Mouse (Mus musculus): ENCODE results near the gene Gm7347. TPM values are rescaled to one million over a fixed set of nuclear protein-coding genes. Genes with fewer than 3 reads are reported as not detected.
"Not testable (repeated sequence)": the region's sequence is repeated elsewhere in the genome, so short reads cannot be mapped to it uniquely, and the experiment has no call there.

Gm7347 gene
- polyA plus RNA-seq, 1 experiment from 2014 or later = not detected

DNA sequence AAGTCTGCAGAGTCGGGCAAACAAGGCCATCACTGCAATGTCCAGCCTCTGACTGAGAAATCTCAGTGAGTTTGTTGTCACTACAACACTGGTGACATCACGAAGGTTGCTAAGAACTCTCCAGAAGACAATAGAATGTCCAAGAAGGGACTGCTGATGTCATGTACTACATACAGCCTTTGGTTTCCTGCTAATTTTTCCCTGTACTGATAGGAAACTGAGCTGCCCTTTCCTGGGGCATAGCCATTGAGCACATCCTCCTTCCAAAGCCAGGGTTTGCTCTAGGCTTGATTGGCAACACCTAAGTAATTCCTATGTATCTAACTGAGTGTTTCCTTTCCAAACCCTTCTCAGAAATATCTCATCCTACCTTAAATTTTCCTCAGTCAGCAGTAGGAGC lies 53.7 kb downstream of the Gm7347 start, which contains the start of gene Gm1979:
TSS of gene Gm1979 (minus strand) at position 101 of the 400 bp plus-strand sequence.
- H3K4me2 ChIP-seq (replicated peaks; ENCODE audit: low read depth); H3K27me3 ChIP-seq (ENCODE audit: control insufficient read depth, insufficient read depth, low read length); H3K4me1 ChIP-seq (replicated peaks; ENCODE audit: control insufficient read depth, insufficient read depth); ATAC-seq (ENCODE audit: low FRiP score, low TSS enrichment); H3K9me3 ChIP-seq (ENCODE audit: control insufficient read depth, low read length); H3K27ac ChIP-seq (replicated peaks); H3K9ac ChIP-seq (ENCODE audit: low read length); DNase-seq (ENCODE audit: low spot score); H3K36me3 ChIP-seq (ENCODE audit: control insufficient read depth, insufficient read depth, low read length); H3K4me3 ChIP-seq (ENCODE audit: low read depth, low read length): not testable (repeated sequence)
- WGBS = 83% methylated on average over 1 of the region's 2 CpGs

Other genes starting within 250 kb of the Gm7347 start
- gene Gm21663, start 116.2 kb downstream of the Gm7347 start, polyA plus RNA-seq (2015; fragmentation: Nextera tagmentation; extraction: Ambion mirVana) = 0.05 and 0.06 TPM in 2 replicates
- not detected in 2 replicates for gene Gm21671, start 104.2 kb downstream of the Gm7347 start, polyA plus RNA-seq (2015; fragmentation: Nextera tagmentation; extraction: Ambion mirVana)
- gene Gm21680, start 85.9 kb downstream of the Gm7347 start, polyA plus RNA-seq (2015; fragmentation: Nextera tagmentation; extraction: Ambion mirVana) = 0.04 TPM in 1 of 2 replicates, not detected in the other
- gene Gm21698, start 69.9 kb downstream of the Gm7347 start, polyA plus RNA-seq (2015; fragmentation: Nextera tagmentation; extraction: Ambion mirVana) = not detected in 2 replicates
- 0.05 TPM in 1 of 2 replicates, not detected in the other for gene Gm1979, start 53.8 kb downstream of the Gm7347 start, polyA plus RNA-seq (2015; fragmentation: Nextera tagmentation; extraction: Ambion mirVana)
- gene Gm5862, start 35.7 kb downstream of the Gm7347 start, polyA plus RNA-seq (2015; fragmentation: Nextera tagmentation; extraction: Ambion mirVana) = not detected in 2 replicates
- gene Speer4a, start 19.0 kb downstream of the Gm7347 start, polyA plus RNA-seq (2015; fragmentation: Nextera tagmentation; extraction: Ambion mirVana) = 0.04 and 0.05 TPM in 2 replicates
- not detected in 2 replicates for gene Gm10471, start 30.7 kb upstream of the Gm7347 start, polyA plus RNA-seq (2015; fragmentation: Nextera tagmentation; extraction: Ambion mirVana)
- gene 5031410I06Rik, start 46.8 kb upstream of the Gm7347 start, polyA plus RNA-seq (2015; fragmentation: Nextera tagmentation; extraction: Ambion mirVana) = not detected in 2 replicates
- 0.02 and 0.06 TPM in 2 replicates for gene Gm10220, start 62.8 kb upstream of the Gm7347 start, polyA plus RNA-seq (2015; fragmentation: Nextera tagmentation; extraction: Ambion mirVana)
- gene Gm7361, start 199.1 kb upstream of the Gm7347 start, polyA plus RNA-seq (2015; fragmentation: Nextera tagmentation; extraction: Ambion mirVana) = not detected in 2 replicates